Mouse (Mus musculus) ovary, adult 2 months (tissue): ENCODE data around the gene Rgs11. TPM values are rescaled to one million over a fixed set of nuclear protein-coding genes. Genes with fewer than 3 reads are reported as not detected.

ENCODE experiments used
- polyA plus RNA-seq: library from polyadenylated mRNA; depleted of rRNA; stranded (reverse); fragments of >200 nt; gene quantifications from 2 replicates; pipeline ENCODE4 v1.2.3, GENCODE M21; 2012; rRNA removed

The Rgs11 gene
- polyA plus RNA-seq: 105 and 112 TPM in 2 replicates

GRCm38 (mm10) chr17:26202737-26203136, at the start of gene Rgs11:
Gene Rgs11, plus strand, starts transcription at chr17:26202951.

DNA sequence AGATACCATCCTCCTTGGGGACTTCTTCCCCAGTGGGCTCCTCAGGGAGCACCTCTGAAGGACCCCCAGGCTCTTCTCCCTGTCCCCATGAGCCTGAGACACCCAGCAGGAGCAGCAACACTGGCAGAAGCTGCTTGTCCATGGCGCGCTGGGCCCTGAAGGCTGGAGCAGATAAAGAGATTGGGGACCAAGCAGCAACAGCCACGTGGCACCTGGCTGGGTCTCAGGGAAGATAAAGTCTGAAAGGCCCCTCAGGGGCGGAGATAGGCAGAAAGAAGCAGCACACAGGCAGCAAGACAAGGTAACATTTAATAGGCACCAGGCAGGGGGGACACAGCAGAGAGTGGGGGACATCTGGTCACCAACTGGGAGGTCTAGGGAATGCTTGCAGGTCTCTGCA, 3.9 kb upstream of the Rgs11 start, which contains the start of gene Pdia2:
TSS of gene Pdia2 (minus strand) at position 196 of the 400 bp plus-strand sequence.

GRCm38 (mm10) chr17:26207686-26208085, 4.9 kb downstream of the Rgs11 start, which contains the start of gene Arhgdig:
Gene Arhgdig, minus strand, starts transcription at chr17:26207786.

DNA sequence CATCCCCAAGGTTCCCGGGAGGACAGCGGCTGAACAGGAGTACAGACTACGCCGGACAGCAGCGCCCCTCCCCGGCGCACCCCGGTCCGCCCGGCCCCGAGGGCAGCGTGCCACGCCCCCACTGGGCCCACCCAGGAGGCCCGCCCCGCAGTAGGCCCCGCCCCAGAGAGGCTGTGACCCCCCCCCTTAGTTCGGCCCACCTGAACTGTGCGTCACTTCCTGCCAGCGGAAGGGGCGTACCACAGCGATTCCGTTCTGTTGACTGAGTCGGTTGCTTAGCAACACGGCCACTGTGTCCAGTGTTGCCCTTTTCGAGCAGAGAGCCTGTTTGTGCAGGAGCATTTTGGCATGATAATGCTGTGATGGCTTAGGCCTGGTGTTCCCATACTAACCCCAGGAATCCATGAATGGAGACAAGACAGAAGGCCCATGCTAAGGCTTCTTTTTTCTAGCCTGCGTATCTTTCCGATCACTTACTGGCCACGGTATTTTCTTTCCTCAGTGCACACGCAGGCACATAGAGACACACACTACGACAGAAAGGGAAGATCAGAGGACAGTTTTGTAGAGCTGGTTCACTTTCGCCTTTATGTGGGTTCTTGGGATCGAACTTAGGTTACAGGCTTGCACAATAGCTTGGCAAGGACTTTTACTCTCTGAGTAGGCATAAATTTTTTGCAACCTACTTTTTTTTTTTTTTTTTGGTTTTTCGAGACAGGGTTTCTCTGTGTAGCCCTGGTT, 41.5 kb downstream of the Rgs11 start, which contains the start of gene Fam234a:
TSS of gene Fam234a (minus strand) at position 142 of the 741 bp plus-strand sequence.

GRCm38 (mm10) chr17:26252539-26253251, 49.9 kb downstream of the Rgs11 start, which contains the start of gene Luc7l:
Gene Luc7l, plus strand, starts transcription at chr17:26252896.

Other genes starting within 250 kb of the Rgs11 start
- gene Capn15, start 217.2 kb upstream of the Rgs11 start, polyA plus RNA-seq: 76.4 and 78.9 TPM in 2 replicates
- gene Rab11fip3, start 133.4 kb upstream of the Rgs11 start, polyA plus RNA-seq: 38.3 and 41.6 TPM in 2 replicates
- 15.3 and 15.4 TPM in 2 replicates for gene Decr2, start 112.6 kb upstream of the Rgs11 start, polyA plus RNA-seq
- gene Nme4, start 107.3 kb upstream of the Rgs11 start, polyA plus RNA-seq: 57.7 and 61.7 TPM in 2 replicates
- 40.3 and 47.3 TPM in 2 replicates for gene Tmem8, start 89.7 kb upstream of the Rgs11 start, polyA plus RNA-seq
- 95.9 and 102 TPM in 2 replicates for gene Mrpl28, start 79.5 kb upstream of the Rgs11 start, polyA plus RNA-seq
- gene Axin1, start 64.3 kb upstream of the Rgs11 start, polyA plus RNA-seq: 24.2 and 26.3 TPM in 2 replicates
- gene Pdia2, start 3.9 kb upstream of the Rgs11 start, polyA plus RNA-seq: 0.86 and 1.4 TPM in 2 replicates
- 52.7 and 53.4 TPM in 2 replicates for gene Arhgdig, start 4.8 kb downstream of the Rgs11 start, polyA plus RNA-seq
- gene Fam234a, start 41.3 kb downstream of the Rgs11 start, polyA plus RNA-seq: 117 and 127 TPM in 2 replicates
- 37.2 and 38.4 TPM in 2 replicates for gene Luc7l, start 49.9 kb downstream of the Rgs11 start, polyA plus RNA-seq
- 49.4 and 64.5 TPM in 2 replicates for gene Neurl1b, start 211.9 kb downstream of the Rgs11 start, polyA plus RNA-seq